Mouse (Mus musculus): ENCODE measurements at regions not wholly inside any gene's neighbourhood (a gene's known extent, or its start where the extent isn't known, plus 50 kb on each side); places are given as distances from the start of the nearest gene placed in this dataset.

- no peak for TF ChIP-seq CTCF (IDR thresholded peaks at IDR 0.05)
- no peaks in the 10 kb centered on the region for H3K27me3 ChIP-seq
- POLR2A ChIA-PET: no interaction called here
- DNase-seq (ENCODE audit: low read depth, low spot score) (no peak), ATAC-seq (no peak)
- CTCF ChIA-PET: interaction anchor here (0.9 to 2.5 kb wide), 3 partner anchors 10 to 23 kb away, joined by 3 to 11 read pairs (median 3); no protein-coding TSS in a partner anchor
- in situ Hi-C loops (cut with MboI; ENCODE audit: low pct_unique_long_range_greater_than_20kb): no loop called here
These were observed 51.8 kb upstream of the St6galnac3 start for GRCm38 (mm10) chr3:153776738-153777137.

- peak; percentile 37 for DNase-seq (ENCODE audit: low read depth, low spot score)
- in situ Hi-C loops (cut with MboI; ENCODE audit: low pct_unique_long_range_greater_than_20kb): no loop called here
- CTCF ChIA-PET: interaction anchor here (2.5 kb wide), 1 partner anchor 11 kb away, joined by 11 read pairs; no protein-coding TSS in a partner anchor
- TF ChIP-seq CTCF (IDR thresholded peaks at IDR 0.05): no peak
- ATAC-seq: peak; percentile 69
- POLR2A ChIA-PET: no interaction called here
- H3K27me3 ChIP-seq: no peaks in the 10 kb centered on the region
These were observed 53.4 kb upstream of the St6galnac3 start for GRCm38 (mm10) chr3:153778386-153778785.

- ChIA-PET POLR2A (interaction anchor here (2.1 kb wide), 1 partner anchor 43 kb away, joined by 4 read pairs; no protein-coding TSS in a partner anchor), CTCF (interaction anchor here (1.1 kb wide), 1 partner anchor 53 kb away, joined by 4 read pairs; no protein-coding TSS in a partner anchor)
- in situ Hi-C loops (cut with MboI; ENCODE audit: low pct_unique_long_range_greater_than_20kb): no loop called here
- no peak for ATAC-seq
- no peak for DNase-seq (ENCODE audit: low read depth, low spot score)
- H3K27me3 ChIP-seq: no peaks in the 10 kb centered on the region
- TF ChIP-seq CTCF (IDR thresholded peaks at IDR 0.05): no peak
These were observed 57.5 kb upstream of the St6galnac3 start for GRCm38 (mm10) chr3:153782467-153782866.

GRCm38 (mm10) chr3:153783294-153783741 lies 58.3 kb upstream of the St6galnac3 start:
- in situ Hi-C loops (cut with MboI; ENCODE audit: low pct_unique_long_range_greater_than_20kb): no loop called here
- no peak for TF ChIP-seq CTCF (IDR thresholded peaks at IDR 0.05)
- no peak for DNase-seq (ENCODE audit: low read depth, low spot score)
- no peaks in the 10 kb centered on the region for H3K27me3 ChIP-seq
- no peak for ATAC-seq
- POLR2A ChIA-PET: interaction anchor here (2.1 kb wide), 1 partner anchor 43 kb away, joined by 4 read pairs; no protein-coding TSS in a partner anchor
- CTCF ChIA-PET: interaction anchor here (1.1 to 1.2 kb wide), 2 partner anchors 9 to 52 kb away, joined by 3 to 4 read pairs; no protein-coding TSS in a partner anchor

GRCm38 (mm10) chr3:153783928-153784570 lies 59.1 kb upstream of the St6galnac3 start:
- TF ChIP-seq CTCF (IDR thresholded peaks at IDR 0.05): no peak
- CTCF ChIA-PET: interaction anchor here (1.0 to 1.2 kb wide), 2 partner anchors 8 to 9 kb away, joined by 3 read pairs; no protein-coding TSS in a partner anchor
- H3K27me3 ChIP-seq: no peaks in the 10 kb centered on the region
- ATAC-seq: no peak
- DNase-seq (ENCODE audit: low read depth, low spot score): no peak
- POLR2A ChIA-PET: interaction anchor here (0.5 to 2.1 kb wide), 3 partner anchors 9 to 120 kb away, joined by 3 to 5 read pairs (median 4); no protein-coding TSS in a partner anchor
- in situ Hi-C loops (cut with MboI; ENCODE audit: low pct_unique_long_range_greater_than_20kb): no loop called here

GRCm38 (mm10) chr3:153790455-153790856 lies 53.6 kb upstream of the Asb17 start:
- H3K27me3 ChIP-seq: no peaks in the 10 kb centered on the region
- in situ Hi-C loops (cut with MboI; ENCODE audit: low pct_unique_long_range_greater_than_20kb): no loop called here
- TF ChIP-seq CTCF (IDR thresholded peaks at IDR 0.05): no peak
- DNase-seq (ENCODE audit: low read depth, low spot score): no peak
- no peak for ATAC-seq
- ChIA-PET CTCF (no interaction called here), POLR2A (no interaction called here)

- DNase-seq (ENCODE audit: low read depth, low spot score) (no peak), ATAC-seq (no peak)
- no peaks in the 10 kb centered on the region for H3K27me3 ChIP-seq
- ChIA-PET CTCF (interaction anchor here (1.6 kb wide), 1 partner anchor 12 kb away, joined by 4 read pairs; no protein-coding TSS in a partner anchor), POLR2A (interaction anchor here (0.6 to 0.8 kb wide), 2 partner anchors 9 to 11 kb away, joined by 3 read pairs; no protein-coding TSS in a partner anchor)
- no peak for TF ChIP-seq CTCF (IDR thresholded peaks at IDR 0.05)
- in situ Hi-C loops (cut with MboI; ENCODE audit: low pct_unique_long_range_greater_than_20kb): no loop called here
These were observed 53.0 kb upstream of the Asb17 start for GRCm38 (mm10) chr3:153790883-153791609.

GRCm38 (mm10) chr3:153791610-153792363 lies 52.2 kb upstream of the Asb17 start:
- no peak for DNase-seq (ENCODE audit: low read depth, low spot score)
- TF ChIP-seq CTCF (IDR thresholded peaks at IDR 0.05): no peak
- no peak for ATAC-seq
- no peaks in the 10 kb centered on the region for H3K27me3 ChIP-seq
- in situ Hi-C loops (cut with MboI; ENCODE audit: low pct_unique_long_range_greater_than_20kb): no loop called here
- CTCF ChIA-PET: interaction anchor here (1.2 to 1.6 kb wide), 2 partner anchors 8 to 12 kb away, joined by 3 to 4 read pairs; no protein-coding TSS in a partner anchor
- POLR2A ChIA-PET: interaction anchor here (0.6 to 0.8 kb wide), 3 partner anchors 8 to 50 kb away, joined by 3 to 5 read pairs (median 3); no protein-coding TSS in a partner anchor

GRCm38 (mm10) chr3:153792364-153792703 lies 51.7 kb upstream of the Asb17 start:
- in situ Hi-C loops (cut with MboI; ENCODE audit: low pct_unique_long_range_greater_than_20kb): no loop called here
- POLR2A ChIA-PET: interaction anchor here (0.7 kb wide), 1 partner anchor 50 kb away, joined by 5 read pairs; no protein-coding TSS in a partner anchor
- CTCF ChIA-PET: interaction anchor here (1.2 to 1.6 kb wide), 2 partner anchors 9 to 11 kb away, joined by 3 to 4 read pairs; no protein-coding TSS in a partner anchor
- ATAC-seq (no peak), DNase-seq (ENCODE audit: low read depth, low spot score) (no peak)
- no peak for TF ChIP-seq CTCF (IDR thresholded peaks at IDR 0.05)
- H3K27me3 ChIP-seq: no peaks in the 10 kb centered on the region

Data from Patski (cell line).